Mouse (Mus musculus): ENCODE results near the gene Tsen15. TPM values are rescaled to one million over a fixed set of nuclear protein-coding genes. Genes with fewer than 3 reads are reported as not detected.

The Tsen15 gene
- polyA plus RNA-seq (2014; fragmentation: Nextera tagmentation; extraction: Ambion mirVana), result 95.5 and 105 TPM in 2 replicates

DNA sequence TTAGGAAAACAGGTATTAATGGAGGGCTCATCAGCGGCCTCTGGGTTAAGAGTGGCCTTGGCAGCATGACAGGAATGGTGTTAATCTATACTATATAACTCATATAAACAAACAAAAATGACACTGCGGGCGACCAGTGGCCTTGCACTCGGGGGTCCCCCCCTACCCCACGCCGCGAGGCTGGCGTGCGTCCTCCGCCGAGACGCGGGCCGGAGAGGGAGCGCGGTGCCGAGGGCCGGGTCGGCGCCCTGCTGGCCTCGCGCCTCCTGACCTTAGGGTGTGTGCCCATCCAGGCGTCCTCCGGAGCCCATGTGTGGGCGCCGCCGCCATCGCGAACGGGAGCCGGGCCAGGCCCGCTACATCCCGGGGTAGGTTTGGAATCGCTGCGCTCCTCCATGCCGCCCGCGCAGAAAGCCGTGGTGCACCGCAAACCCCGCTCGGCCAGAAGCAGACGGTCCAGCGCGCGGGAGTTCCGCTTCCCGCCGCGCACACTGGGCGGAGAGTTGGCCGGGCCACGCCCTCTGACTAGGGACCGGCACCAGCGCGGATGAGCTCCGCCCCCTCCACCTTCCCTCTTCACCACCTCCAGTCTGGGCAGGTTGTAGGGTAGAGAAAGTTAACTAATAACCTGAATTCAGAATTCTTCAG lies at the start of gene Tsen15:
Tsen15 (minus strand) TSS at position 501 of the 648 bp plus-strand sequence.
- Histone ChIP-seq H3K9me3 (ENCODE audit: control insufficient read depth, low read length) (no peaks in the 10 kb centered on the region), H3K27me3 (ENCODE audit: control insufficient read depth, insufficient read depth, low read length) (no peaks in the 10 kb centered on the region), H3K36me3 (ENCODE audit: control insufficient read depth, insufficient read depth, low read length) (no peaks in the 10 kb centered on the region; the same call in 1 of the 2 replicates), H3K4me2 (ENCODE audit: low read depth, severe bottlenecking) (peak within 1 kb of the TSS; percentile 40), H3K9ac (ENCODE audit: low read length) (peak within 1 kb of the TSS; percentile 86), H3K27ac (replicated peaks; ENCODE audit: low read depth, low read length) (no peak within 1 kb of the TSS), H3K4me3 (ENCODE audit: low read depth, low read length) (peak within 1 kb of the TSS; percentile 79), H3K4me1 (ENCODE audit: control insufficient read depth, insufficient read depth, low read length) (no peaks in the 10 kb centered on the region)
- DNase-seq (ENCODE audit: low spot score), result peak; percentile 85
- ATAC-seq (ENCODE audit: insufficient number of reproducible peaks, low FRiP score, low TSS enrichment, low read depth), result peak; percentile 98
- under 1% methylated on average over 57 of the region's 57 CpGs for WGBS

- WGBS, result 85% methylated on average over 4 of the region's 4 CpGs
- H3K27me3 ChIP-seq (ENCODE audit: control insufficient read depth, insufficient read depth, low read length), result no peaks in the 10 kb centered on the region
- ATAC-seq (ENCODE audit: insufficient number of reproducible peaks, low FRiP score, low TSS enrichment, low read depth) (no peak), DNase-seq (ENCODE audit: low spot score) (no peak)
- H3K4me1 ChIP-seq (ENCODE audit: control insufficient read depth, insufficient read depth, low read length), result no peaks in the 10 kb centered on the region
- no peaks in the 10 kb centered on the region for H3K36me3 ChIP-seq (ENCODE audit: control insufficient read depth, insufficient read depth, low read length)
- H3K4me2 ChIP-seq (ENCODE audit: low read depth, severe bottlenecking), result no peak overlapping the region
- H3K9me3 ChIP-seq (ENCODE audit: control insufficient read depth, low read length), result no peaks in the 10 kb centered on the region
- H3K9ac ChIP-seq (ENCODE audit: low read length), result no peak overlapping the region
- H3K27ac ChIP-seq (replicated peaks; ENCODE audit: low read depth, low read length), result no peak overlapping the region
- no peak overlapping the region for H3K4me3 ChIP-seq (ENCODE audit: low read depth, low read length)
These were observed 47.7 kb upstream of the Tsen15 start for GRCm38 (mm10) chr1:152434166-152434565.

GRCm38 (mm10) chr1:152429805-152430204 lies 43.3 kb upstream of the Tsen15 start:
- Histone ChIP-seq H3K27ac (replicated peaks; ENCODE audit: low read depth, low read length) (no peak overlapping the region), H3K9me3 (ENCODE audit: control insufficient read depth, low read length) (no peaks in the 10 kb centered on the region), H3K36me3 (ENCODE audit: control insufficient read depth, insufficient read depth, low read length) (no peaks in the 10 kb centered on the region), H3K9ac (ENCODE audit: low read length) (no peak overlapping the region), H3K4me3 (ENCODE audit: low read depth, low read length) (no peak overlapping the region), H3K4me1 (ENCODE audit: control insufficient read depth, insufficient read depth, low read length) (no peaks in the 10 kb centered on the region), H3K4me2 (ENCODE audit: low read depth, severe bottlenecking) (no peak overlapping the region), H3K27me3 (ENCODE audit: control insufficient read depth, insufficient read depth, low read length) (no peaks in the 10 kb centered on the region)
- WGBS, result 88% methylated on average over 7 of the region's 7 CpGs
- ATAC-seq (ENCODE audit: insufficient number of reproducible peaks, low FRiP score, low TSS enrichment, low read depth) (no peak), DNase-seq (ENCODE audit: low spot score) (no peak)

GRCm38 (mm10) chr1:152427912-152428581 lies 41.6 kb upstream of the Tsen15 start:
- Histone ChIP-seq H3K9ac (ENCODE audit: low read length) (no peak overlapping the region), H3K27ac (replicated peaks; ENCODE audit: low read depth, low read length) (no peak overlapping the region), H3K4me1 (ENCODE audit: control insufficient read depth, insufficient read depth, low read length) (peaks cover 2% of the 10 kb centered on the region; the same call in 1 of the 2 replicates), H3K4me2 (ENCODE audit: low read depth, severe bottlenecking) (no peak overlapping the region; the same call in 1 of the 2 replicates), H3K4me3 (ENCODE audit: low read depth, low read length) (no peak overlapping the region), H3K27me3 (ENCODE audit: control insufficient read depth, insufficient read depth, low read length) (no peaks in the 10 kb centered on the region), H3K9me3 (ENCODE audit: control insufficient read depth, low read length) (no peaks in the 10 kb centered on the region), H3K36me3 (ENCODE audit: control insufficient read depth, insufficient read depth, low read length) (no peaks in the 10 kb centered on the region)
- no peak for DNase-seq (ENCODE audit: low spot score)
- ATAC-seq (ENCODE audit: insufficient number of reproducible peaks, low FRiP score, low TSS enrichment, low read depth), result no peak
- 55% methylated on average over 12 of the region's 12 CpGs for WGBS

- ATAC-seq (ENCODE audit: insufficient number of reproducible peaks, low FRiP score, low TSS enrichment, low read depth) (no peak), DNase-seq (ENCODE audit: low spot score) (no peak)
- Histone ChIP-seq H3K4me2 (ENCODE audit: low read depth, severe bottlenecking) (no peak overlapping the region), H3K36me3 (ENCODE audit: control insufficient read depth, insufficient read depth, low read length) (no peaks in the 10 kb centered on the region), H3K4me3 (ENCODE audit: low read depth, low read length) (no peak overlapping the region), H3K9me3 (ENCODE audit: control insufficient read depth, low read length) (no peaks in the 10 kb centered on the region), H3K27me3 (ENCODE audit: control insufficient read depth, insufficient read depth, low read length) (no peaks in the 10 kb centered on the region), H3K9ac (ENCODE audit: low read length) (no peak overlapping the region), H3K4me1 (ENCODE audit: control insufficient read depth, insufficient read depth, low read length) (peaks cover 4% of the 10 kb centered on the region; the same call in 1 of the 2 replicates), H3K27ac (replicated peaks; ENCODE audit: low read depth, low read length) (no peak overlapping the region)
- 80% methylated on average over 3 of the region's 3 CpGs for WGBS
These were observed 36.6 kb upstream of the Tsen15 start for GRCm38 (mm10) chr1:152423052-152423451.

GRCm38 (mm10) chr1:152422295-152422694 lies 35.8 kb upstream of the Tsen15 start:
- Histone ChIP-seq H3K9ac (ENCODE audit: low read length) (no peak overlapping the region), H3K4me3 (ENCODE audit: low read depth, low read length) (no peak overlapping the region), H3K27me3 (ENCODE audit: control insufficient read depth, insufficient read depth, low read length) (no peaks in the 10 kb centered on the region), H3K4me2 (ENCODE audit: low read depth, severe bottlenecking) (no peak overlapping the region), H3K36me3 (ENCODE audit: control insufficient read depth, insufficient read depth, low read length) (no peaks in the 10 kb centered on the region), H3K4me1 (ENCODE audit: control insufficient read depth, insufficient read depth, low read length) (peaks cover 4% of the 10 kb centered on the region; the same call in 1 of the 2 replicates), H3K27ac (replicated peaks; ENCODE audit: low read depth, low read length) (no peak overlapping the region), H3K9me3 (ENCODE audit: control insufficient read depth, low read length) (no peaks in the 10 kb centered on the region)
- WGBS, result 63% methylated on average over 3 of the region's 3 CpGs
- ATAC-seq (ENCODE audit: insufficient number of reproducible peaks, low FRiP score, low TSS enrichment, low read depth) (no peak), DNase-seq (ENCODE audit: low spot score) (no peak)

DNA sequence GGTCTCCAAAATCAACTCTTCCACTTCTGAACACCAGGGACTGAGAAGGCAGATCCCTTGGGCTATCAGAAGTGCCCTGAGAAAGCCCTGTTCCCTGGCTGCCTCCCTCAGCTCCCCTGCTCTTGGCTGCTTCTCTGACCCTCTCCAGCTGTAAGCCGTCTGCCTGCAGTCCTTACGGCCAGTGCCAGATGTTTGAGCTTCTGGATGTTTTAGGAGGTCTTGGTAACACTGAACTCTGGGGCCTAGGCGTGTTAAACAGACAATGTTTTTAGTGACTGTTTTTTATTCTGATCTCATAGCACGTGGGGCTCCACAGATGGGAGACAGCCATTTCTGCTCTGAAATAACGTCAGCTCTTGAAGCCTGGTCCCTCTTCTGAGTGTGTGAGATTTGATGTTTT lies 31.1 kb upstream of the Tsen15 start:
- H3K36me3 ChIP-seq (ENCODE audit: control insufficient read depth, insufficient read depth, low read length), result no peaks in the 10 kb centered on the region
- no peak overlapping the region for H3K9ac ChIP-seq (ENCODE audit: low read length)
- no peaks in the 10 kb centered on the region for H3K27me3 ChIP-seq (ENCODE audit: control insufficient read depth, insufficient read depth, low read length)
- H3K4me1 ChIP-seq (ENCODE audit: control insufficient read depth, insufficient read depth, low read length), result no peaks in the 10 kb centered on the region
- ATAC-seq (ENCODE audit: insufficient number of reproducible peaks, low FRiP score, low TSS enrichment, low read depth), result no peak; the same call in 1 of the 2 replicates
- DNase-seq (ENCODE audit: low spot score), result peak; percentile 44
- H3K27ac ChIP-seq (replicated peaks; ENCODE audit: low read depth, low read length), result no peak overlapping the region
- WGBS, result 6% methylated on average over 5 of the region's 5 CpGs
- no peak overlapping the region for H3K4me2 ChIP-seq (ENCODE audit: low read depth, severe bottlenecking)
- H3K4me3 ChIP-seq (ENCODE audit: low read depth, low read length), result no peak overlapping the region
- H3K9me3 ChIP-seq (ENCODE audit: control insufficient read depth, low read length), result no peaks in the 10 kb centered on the region

GRCm38 (mm10) chr1:152416306-152416904 lies 29.9 kb upstream of the Tsen15 start:
- H3K36me3 ChIP-seq (ENCODE audit: control insufficient read depth, insufficient read depth, low read length), result no peaks in the 10 kb centered on the region
- no peak for ATAC-seq (ENCODE audit: insufficient number of reproducible peaks, low FRiP score, low TSS enrichment, low read depth)
- no peak overlapping the region for H3K27ac ChIP-seq (replicated peaks; ENCODE audit: low read depth, low read length)
- H3K4me3 ChIP-seq (ENCODE audit: low read depth, low read length), result no peak overlapping the region
- WGBS, result 61% methylated on average over 13 of the region's 13 CpGs
- no peaks in the 10 kb centered on the region for H3K4me1 ChIP-seq (ENCODE audit: control insufficient read depth, insufficient read depth, low read length)
- H3K27me3 ChIP-seq (ENCODE audit: control insufficient read depth, insufficient read depth, low read length), result no peaks in the 10 kb centered on the region
- no peak overlapping the region for H3K4me2 ChIP-seq (ENCODE audit: low read depth, severe bottlenecking)
- H3K9me3 ChIP-seq (ENCODE audit: control insufficient read depth, low read length), result peaks cover 3% of the 10 kb centered on the region; the same call in 1 of the 2 replicates
- no peak for DNase-seq (ENCODE audit: low spot score)
- no peak overlapping the region for H3K9ac ChIP-seq (ENCODE audit: low read length)
